Mouse (Mus musculus): ENCODE measurements around the gene Eif3k.

Gene Eif3k

DNA sequence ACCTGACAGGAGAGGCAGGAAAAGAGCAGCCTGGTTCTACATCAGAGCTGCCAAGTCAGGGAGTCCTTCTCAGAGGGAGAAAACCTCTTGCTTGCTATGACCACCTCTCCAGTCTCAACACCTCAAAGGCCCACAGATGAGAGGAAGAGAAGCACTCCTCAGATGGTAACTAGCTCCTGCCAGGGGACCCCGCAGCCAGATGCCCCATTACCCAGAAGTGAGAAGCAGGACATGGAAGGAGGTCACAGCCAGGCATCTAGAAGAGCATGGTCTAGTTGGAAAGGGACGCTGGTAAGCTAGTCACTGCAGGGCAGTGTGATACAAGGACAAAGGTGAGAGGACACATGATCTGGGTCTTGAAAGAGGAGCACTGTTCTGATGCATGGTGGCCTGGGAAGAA, 47.8 kb downstream of the Eif3k start:
- DNase-seq: no peak

- DNase-seq: peak; percentile 72
These were observed 49.1 kb downstream of the Eif3k start for GRCm38 (mm10) chr7:28932421-28933041.

DNA sequence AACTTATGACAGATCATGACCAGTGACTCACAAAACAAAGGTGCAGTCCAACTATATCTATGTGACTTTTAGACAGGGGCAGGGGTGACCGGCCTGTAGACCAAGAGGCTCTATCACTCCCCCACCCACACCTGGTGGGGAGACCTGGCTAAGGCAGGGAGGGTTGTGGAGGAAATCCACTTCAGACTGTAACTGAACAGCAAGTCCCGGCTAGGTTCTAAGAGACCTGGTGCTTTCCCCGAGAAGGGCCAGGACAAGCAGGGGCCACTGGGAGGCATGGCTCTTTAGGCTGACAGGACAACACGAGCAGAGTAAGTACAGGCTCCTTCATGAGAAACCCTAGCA, 50.0 kb downstream of the Eif3k start:
- DNase-seq: no peak

GRCm38 (mm10) chr7:28931032-28931694, 50.5 kb downstream of the Eif3k start:
- DNase-seq: peak; percentile 49

- no peak for DNase-seq
These were observed 51.2 kb downstream of the Eif3k start for GRCm38 (mm10) chr7:28930320-28931031.

- peak; percentile 44 for DNase-seq
These were observed 52.3 kb downstream of the Eif3k start for GRCm38 (mm10) chr7:28929381-28929780.

- DNase-seq: no peak
These were observed 55.5 kb downstream of the Eif3k start for GRCm38 (mm10) chr7:28926172-28926571.

- DNase-seq: peak; percentile 80
These were observed 56.3 kb downstream of the Eif3k start for GRCm38 (mm10) chr7:28925317-28925716.

GRCm38 (mm10) chr7:28924802-28925201, 56.9 kb downstream of the Eif3k start:
- DNase-seq: no peak

GRCm38 (mm10) chr7:28923865-28924291, 57.8 kb downstream of the Eif3k start:
- DNase-seq: peak; percentile 78

DNA sequence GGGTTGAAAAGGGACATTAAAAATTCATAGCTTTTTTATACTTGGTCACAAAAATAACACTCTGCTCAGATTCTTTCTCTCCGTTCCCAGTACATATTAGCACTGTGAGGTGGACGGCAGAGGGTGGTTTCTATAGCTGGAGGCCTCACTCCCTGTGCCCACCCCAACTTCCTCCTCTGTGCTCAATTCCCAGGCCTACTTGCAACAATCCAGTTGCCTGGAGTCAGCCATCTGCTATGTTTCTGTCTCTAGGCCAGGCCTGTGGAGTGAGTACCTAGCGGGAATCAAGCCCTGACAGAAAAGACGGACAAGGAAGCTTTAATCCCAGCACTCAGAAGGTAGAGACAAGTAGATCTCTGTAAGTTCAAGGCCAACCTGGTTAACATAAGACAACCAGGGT, 59.1 kb downstream of the Eif3k start:
- no peak for DNase-seq

DNA sequence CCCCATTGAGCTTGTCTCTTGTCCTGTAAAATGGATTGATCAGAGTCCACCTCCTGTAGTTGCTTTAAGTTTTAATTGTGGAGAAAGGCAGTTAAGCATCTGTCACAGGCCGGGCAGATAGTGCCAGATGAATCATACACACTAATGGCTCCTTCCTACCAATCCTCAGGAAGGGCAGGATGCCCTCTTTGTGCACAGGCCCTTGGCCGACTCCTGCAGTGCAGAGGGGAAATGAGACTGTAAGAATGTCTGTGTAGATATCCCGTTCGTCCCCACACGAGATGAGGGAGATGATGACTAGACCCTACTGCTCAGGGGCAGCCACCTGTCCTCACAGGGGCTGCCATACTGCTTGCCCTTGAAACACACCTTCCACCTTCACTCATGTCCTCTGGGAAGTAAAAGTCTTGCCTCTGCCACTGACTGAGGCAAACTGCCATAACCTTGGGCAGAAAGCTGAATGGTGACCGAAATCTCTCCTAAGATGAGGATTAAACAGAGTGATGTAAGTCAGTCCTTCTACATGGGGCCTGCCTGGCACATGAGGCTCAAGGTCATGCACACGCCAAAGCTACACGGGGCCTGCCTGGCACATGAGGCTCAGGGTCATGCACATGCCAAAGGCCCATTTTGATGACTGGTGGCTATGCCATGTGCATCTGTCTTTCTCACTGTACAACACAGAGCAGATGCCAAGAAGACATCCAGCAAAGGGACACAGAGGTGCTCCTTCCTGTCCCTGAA, 59.8 kb downstream of the Eif3k start:
- DNase-seq: no peak

Data from lung, postnatal 10 days (tissue).